Mouse (Mus musculus): ENCODE data around the gene Olfr237-ps1. TPM values are rescaled to one million over a fixed set of nuclear protein-coding genes. Genes with fewer than 3 reads are reported as not detected.
"Not testable (repeated sequence)": the region's sequence is repeated elsewhere in the genome, so short reads cannot be mapped to it uniquely, and the experiment has no call there.

Olfr237-ps1 gene
- polyA plus RNA-seq (2016; fragmentation: Nextera tagmentation; extraction: Ambion mirVana), result not detected in 2 replicates

GRCm38 (mm10) chr6:43146267-43146666 is at the start of gene Olfr237-ps1:
Olfr237-ps1 (plus strand) TSS chr6:43146567.
- not testable (repeated sequence) for H3K27ac ChIP-seq (ENCODE audit: poor library complexity, severe bottlenecking); H3K27me3 ChIP-seq (replicated peaks); H3K9me3 ChIP-seq (replicated peaks); ATAC-seq (ENCODE audit: insufficient number of reproducible peaks, low FRiP score); H3K9ac ChIP-seq; H3K36me3 ChIP-seq; H3K4me2 ChIP-seq; H3K4me3 ChIP-seq; H3K4me1 ChIP-seq (replicated peaks)
- 77% methylated on average over 2 of the region's 2 CpGs for WGBS

DNA sequence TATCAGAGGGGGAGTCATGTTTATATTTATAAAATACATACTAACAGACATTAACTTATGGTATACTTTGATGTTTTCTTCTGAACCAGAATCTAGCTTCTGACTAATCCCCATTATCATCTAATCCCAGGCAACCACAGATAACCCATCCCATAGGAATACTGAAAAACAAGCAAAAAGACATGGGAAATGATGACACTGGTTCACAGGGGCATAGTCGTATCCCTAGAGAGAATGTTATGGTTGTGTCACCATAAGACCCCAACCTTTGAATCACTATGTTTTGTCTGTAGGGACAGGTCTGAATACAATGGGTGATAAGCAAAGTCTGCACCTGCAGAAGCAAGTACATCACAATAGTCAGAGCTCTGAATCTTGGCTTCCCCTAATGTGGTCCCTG is 40.3 kb upstream of the Olfr237-ps1 start, which contains the start of gene Olfr441:
Olfr441 (plus strand) TSS at position 301 of the 400 bp plus-strand sequence.
- not testable (repeated sequence) for H3K27me3 ChIP-seq (replicated peaks); H3K4me1 ChIP-seq (replicated peaks); H3K4me2 ChIP-seq; H3K9ac ChIP-seq; H3K36me3 ChIP-seq; H3K9me3 ChIP-seq (replicated peaks); H3K4me3 ChIP-seq; H3K27ac ChIP-seq (ENCODE audit: poor library complexity, severe bottlenecking); ATAC-seq (ENCODE audit: insufficient number of reproducible peaks, low FRiP score)
- WGBS, result 72% methylated on average over 1 of the region's 1 CpGs

DNA sequence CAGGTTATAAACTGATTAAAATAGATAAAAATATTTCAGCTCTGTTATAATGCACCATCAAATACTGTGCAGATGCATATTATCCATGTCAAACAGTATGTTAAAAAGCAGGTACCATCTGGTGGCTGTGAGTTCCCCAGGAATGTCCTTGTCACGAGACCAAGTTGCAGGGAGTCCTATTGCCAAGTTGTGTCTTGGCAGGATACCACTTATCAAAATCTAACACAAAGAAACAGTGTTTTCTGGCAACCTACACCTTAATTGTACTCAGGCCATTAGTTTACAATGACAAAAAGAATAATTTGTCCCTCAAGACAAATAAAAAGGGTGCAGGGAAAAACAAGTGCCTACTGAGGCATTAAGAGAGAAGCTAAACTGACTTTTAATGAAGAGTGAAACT is 13.1 kb downstream of the Olfr237-ps1 start:
- Histone ChIP-seq H3K4me2 (no peak overlapping the region), H3K36me3 (no peaks in the 10 kb centered on the region), H3K4me1 (replicated peaks) (no peaks in the 10 kb centered on the region), H3K9me3 (replicated peaks) (no peaks in the 10 kb centered on the region), H3K9ac (no peak overlapping the region), H3K27ac (ENCODE audit: poor library complexity, severe bottlenecking) (no peak overlapping the region), H3K4me3 (no peak overlapping the region), H3K27me3 (replicated peaks) (no peaks in the 10 kb centered on the region)
- WGBS, result 66% methylated on average over 1 of the region's 1 CpGs
- no peak for ATAC-seq (ENCODE audit: insufficient number of reproducible peaks, low FRiP score)

DNA sequence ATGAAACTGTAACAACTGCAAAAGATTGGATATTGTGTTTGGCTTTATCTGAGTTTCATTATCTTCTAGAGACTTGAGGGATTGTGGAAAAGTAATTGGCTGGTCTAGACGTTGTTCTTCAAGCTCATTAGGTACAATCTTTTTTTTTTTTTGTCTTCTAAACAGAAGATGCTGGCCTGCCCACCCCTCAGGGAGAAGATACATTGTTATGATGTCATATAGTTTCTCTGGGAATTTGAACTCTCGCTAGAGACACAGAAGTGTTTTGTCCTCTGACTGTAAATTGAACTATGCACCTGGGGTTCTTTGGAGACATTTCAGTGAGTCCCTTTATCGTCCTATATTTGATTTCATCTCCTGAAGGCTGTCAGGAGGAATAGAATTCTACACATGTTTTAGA is 16.6 kb downstream of the Olfr237-ps1 start, which contains the start of gene Olfr437:
Olfr437 (plus strand) TSS at position 301 of the 400 bp plus-strand sequence.
- H3K9me3 ChIP-seq (replicated peaks), result no peaks in the 10 kb centered on the region
- no peak within 1 kb of the TSS for H3K27ac ChIP-seq (ENCODE audit: poor library complexity, severe bottlenecking)
- no peak within 1 kb of the TSS for H3K9ac ChIP-seq
- WGBS, result 61% methylated on average over 3 of the region's 3 CpGs
- ATAC-seq (ENCODE audit: insufficient number of reproducible peaks, low FRiP score), result no peak
- no peaks in the 10 kb centered on the region for H3K36me3 ChIP-seq
- no peak within 1 kb of the TSS for H3K4me3 ChIP-seq
- no peaks in the 10 kb centered on the region for H3K27me3 ChIP-seq (replicated peaks)
- H3K4me1 ChIP-seq (replicated peaks), result no peaks in the 10 kb centered on the region
- H3K4me2 ChIP-seq, result no peak within 1 kb of the TSS

- ATAC-seq (ENCODE audit: insufficient number of reproducible peaks, low FRiP score), result no peak
- no peaks in the 10 kb centered on the region for H3K9me3 ChIP-seq (replicated peaks)
- no peaks in the 10 kb centered on the region for H3K36me3 ChIP-seq
- no peaks in the 10 kb centered on the region for H3K4me1 ChIP-seq (replicated peaks)
- H3K27ac ChIP-seq (ENCODE audit: poor library complexity, severe bottlenecking), result no peak overlapping the region
- H3K4me2 ChIP-seq, result no peak overlapping the region
- H3K9ac ChIP-seq, result no peak overlapping the region
- no peaks in the 10 kb centered on the region for H3K27me3 ChIP-seq (replicated peaks)
- 83% methylated on average over 4 of the region's 4 CpGs for WGBS
- no peak overlapping the region for H3K4me3 ChIP-seq
Observed at GRCm38 (mm10) chr6:43167246-43167645, 20.9 kb downstream of the Olfr237-ps1 start.

GRCm38 (mm10) chr6:43171840-43172239 is 25.5 kb downstream of the Olfr237-ps1 start, which contains the start of gene Olfr13:
Olfr13 (plus strand) TSS chr6:43172140.
- Histone ChIP-seq H3K9ac (no peak within 1 kb of the TSS), H3K27ac (ENCODE audit: poor library complexity, severe bottlenecking) (no peak within 1 kb of the TSS), H3K4me3 (no peak within 1 kb of the TSS), H3K27me3 (replicated peaks) (no peaks in the 10 kb centered on the region), H3K9me3 (replicated peaks) (no peaks in the 10 kb centered on the region), H3K4me1 (replicated peaks) (no peaks in the 10 kb centered on the region), H3K4me2 (no peak within 1 kb of the TSS), H3K36me3 (no peaks in the 10 kb centered on the region)
- WGBS, result 70% methylated on average over 4 of the region's 4 CpGs
- ATAC-seq (ENCODE audit: insufficient number of reproducible peaks, low FRiP score), result no peak

DNA sequence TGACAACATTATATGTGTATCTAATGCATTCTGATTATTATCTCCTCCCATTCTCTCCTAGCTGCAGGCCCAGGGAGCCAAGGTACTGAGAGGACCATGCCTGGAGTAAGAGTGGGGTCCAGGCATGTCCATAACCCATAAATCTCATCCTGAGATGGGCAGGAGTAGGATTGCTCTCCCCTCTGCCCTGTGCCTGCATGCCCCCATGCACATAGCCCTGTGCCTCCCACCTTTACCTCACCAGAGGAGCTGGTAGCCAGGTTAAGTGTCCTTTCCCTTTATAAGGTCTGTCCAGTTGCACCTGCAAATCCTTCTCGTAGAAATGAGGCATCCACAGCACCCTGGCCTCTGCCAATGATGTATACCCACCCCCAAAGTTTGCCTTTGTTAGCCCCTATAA is 31.8 kb downstream of the Olfr237-ps1 start:
- Histone ChIP-seq H3K4me3 (no peak overlapping the region), H3K4me2 (no peak overlapping the region), H3K4me1 (replicated peaks) (no peaks in the 10 kb centered on the region), H3K9ac (no peak overlapping the region), H3K27ac (ENCODE audit: poor library complexity, severe bottlenecking) (no peak overlapping the region), H3K36me3 (no peaks in the 10 kb centered on the region), H3K9me3 (replicated peaks) (no peaks in the 10 kb centered on the region), H3K27me3 (replicated peaks) (no peaks in the 10 kb centered on the region)
- 62% methylated on average over 1 of the region's 1 CpGs for WGBS
- ATAC-seq (ENCODE audit: insufficient number of reproducible peaks, low FRiP score), result no peak

- ATAC-seq (ENCODE audit: insufficient number of reproducible peaks, low FRiP score), result no peak
- Histone ChIP-seq H3K9ac (no peak overlapping the region), H3K4me2 (no peak overlapping the region), H3K4me1 (replicated peaks) (no peaks in the 10 kb centered on the region), H3K36me3 (no peaks in the 10 kb centered on the region), H3K27ac (ENCODE audit: poor library complexity, severe bottlenecking) (no peak overlapping the region), H3K4me3 (no peak overlapping the region), H3K9me3 (replicated peaks) (no peaks in the 10 kb centered on the region), H3K27me3 (replicated peaks) (no peaks in the 10 kb centered on the region)
- 61% methylated on average over 6 of the region's 6 CpGs for WGBS
Observed at GRCm38 (mm10) chr6:43178584-43179501, 32.5 kb downstream of the Olfr237-ps1 start.

- H3K36me3 ChIP-seq, result no peaks in the 10 kb centered on the region
- no peaks in the 10 kb centered on the region for H3K27me3 ChIP-seq (replicated peaks)
- no peaks in the 10 kb centered on the region for H3K9me3 ChIP-seq (replicated peaks)
- no peaks in the 10 kb centered on the region for H3K4me1 ChIP-seq (replicated peaks)
- no peak overlapping the region for H3K4me3 ChIP-seq
- 81% methylated on average over 3 of the region's 3 CpGs for WGBS
- H3K9ac ChIP-seq, result no peak overlapping the region
- no peak overlapping the region for H3K27ac ChIP-seq (ENCODE audit: poor library complexity, severe bottlenecking)
- H3K4me2 ChIP-seq, result no peak overlapping the region
- no peak for ATAC-seq (ENCODE audit: insufficient number of reproducible peaks, low FRiP score)
Observed at GRCm38 (mm10) chr6:43190986-43191385, 44.6 kb downstream of the Olfr237-ps1 start.

DNA sequence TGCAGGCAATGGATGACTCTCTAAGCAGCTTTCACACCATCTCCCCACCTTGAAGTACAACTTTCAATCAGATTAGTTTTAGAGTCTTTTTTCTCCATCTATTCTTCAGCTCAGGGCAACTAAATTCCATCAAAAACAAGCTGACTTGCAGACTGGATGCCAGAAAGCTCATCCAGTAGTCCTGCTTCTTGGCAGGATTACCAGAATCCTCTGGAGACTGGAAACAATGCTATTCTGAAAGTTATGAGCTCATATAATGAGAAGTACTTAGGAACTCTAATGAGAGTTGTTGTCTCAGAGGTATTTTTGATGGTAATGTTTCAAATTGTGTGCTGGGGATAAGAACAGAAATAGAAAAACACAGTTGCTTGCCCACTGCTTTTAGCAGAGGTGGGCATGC is 50.4 kb downstream of the Olfr237-ps1 start, which contains the start of gene Olfr435:
Olfr435 (plus strand) TSS at position 366 of the 400 bp plus-strand sequence.
- H3K9me3 ChIP-seq (replicated peaks), result no peaks in the 10 kb centered on the region
- no peak within 1 kb of the TSS for H3K9ac ChIP-seq
- no peaks in the 10 kb centered on the region for H3K4me1 ChIP-seq (replicated peaks)
- no peak within 1 kb of the TSS for H3K4me2 ChIP-seq
- no peak within 1 kb of the TSS for H3K4me3 ChIP-seq
- H3K27me3 ChIP-seq (replicated peaks), result no peaks in the 10 kb centered on the region
- no peaks in the 10 kb centered on the region for H3K36me3 ChIP-seq
- no peak within 1 kb of the TSS for H3K27ac ChIP-seq (ENCODE audit: poor library complexity, severe bottlenecking)
- no peak for ATAC-seq (ENCODE audit: insufficient number of reproducible peaks, low FRiP score)

GRCm38 (mm10) chr6:43198094-43198493 is 51.7 kb downstream of the Olfr237-ps1 start:
- no peak for ATAC-seq (ENCODE audit: insufficient number of reproducible peaks, low FRiP score)
- WGBS, result 55% methylated on average over 3 of the region's 3 CpGs

More at GRCm38 (mm10) chr6:43198094-43198493, 51.7 kb downstream of the Olfr237-ps1 start:
- no peaks in the 10 kb centered on the region for H3K9me3 ChIP-seq (replicated peaks)
- no peaks in the 10 kb centered on the region for H3K4me1 ChIP-seq (replicated peaks)
- H3K27ac ChIP-seq (ENCODE audit: poor library complexity, severe bottlenecking), result no peak overlapping the region
- H3K4me3 ChIP-seq, result no peak overlapping the region
- no peak overlapping the region for H3K9ac ChIP-seq
- H3K36me3 ChIP-seq, result no peaks in the 10 kb centered on the region
- no peaks in the 10 kb centered on the region for H3K27me3 ChIP-seq (replicated peaks)
- no peak overlapping the region for H3K4me2 ChIP-seq
